Mouse (Mus musculus) left cerebral cortex, postnatal 36 days (tissue): ENCODE results near the gene Nxf1. TPM values are rescaled to one million over a fixed set of nuclear protein-coding genes. Genes with fewer than 3 reads are reported as not detected.

Experiments used
- DNase-seq, 2 experiments: peaks; one replicate each; pipeline ENCODE4 v3.0.0; 2021 to 2022; ENCODE audit warnings: low spot score in 2 of 2, mixed read lengths in 1 of 2
- intact Hi-C: fragments of 180-260 bp; cut with DNase I; formaldehyde crosslinking; loops from one replicate; pipeline ENCODE4 v1.15.1; 2025
- total RNA-seq, 2 experiments: library from RNA; stranded (reverse); gene quantifications; 2 replicates each; pipeline ENCODE4 v1.2.3; 2021

Nxf1 gene
- total RNA-seq, 2 experiments from 2014 or later = 68.5 to 99.7 TPM

DNA sequence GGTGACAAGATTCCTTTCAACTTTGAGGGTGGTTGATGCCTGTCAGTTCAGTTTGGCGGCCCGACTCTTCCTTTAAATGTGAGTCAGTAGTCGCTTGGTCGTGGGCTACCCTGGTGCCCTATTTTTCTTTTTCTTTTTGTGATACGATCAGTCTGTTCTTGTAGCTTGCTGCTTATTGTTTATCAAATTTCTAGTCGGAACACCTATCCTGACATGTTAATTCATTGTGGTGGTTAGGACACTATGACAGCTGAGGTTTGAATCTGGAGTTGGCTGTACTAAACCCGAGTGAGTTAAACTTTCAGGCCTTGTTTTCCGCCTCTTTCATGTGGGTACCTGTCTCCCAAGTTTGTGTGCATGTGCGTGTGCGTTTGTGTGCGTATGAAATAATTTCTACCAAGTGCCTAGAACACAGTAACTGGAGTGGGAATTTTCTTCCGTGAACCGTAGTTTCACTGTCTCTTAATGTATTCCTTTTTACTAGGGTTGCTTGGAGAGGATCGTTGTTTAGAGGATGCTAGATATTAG is 662 bp downstream of the Nxf1 start:
- intact Hi-C loops = no loop called here
- DNase-seq = no peak

DNA sequence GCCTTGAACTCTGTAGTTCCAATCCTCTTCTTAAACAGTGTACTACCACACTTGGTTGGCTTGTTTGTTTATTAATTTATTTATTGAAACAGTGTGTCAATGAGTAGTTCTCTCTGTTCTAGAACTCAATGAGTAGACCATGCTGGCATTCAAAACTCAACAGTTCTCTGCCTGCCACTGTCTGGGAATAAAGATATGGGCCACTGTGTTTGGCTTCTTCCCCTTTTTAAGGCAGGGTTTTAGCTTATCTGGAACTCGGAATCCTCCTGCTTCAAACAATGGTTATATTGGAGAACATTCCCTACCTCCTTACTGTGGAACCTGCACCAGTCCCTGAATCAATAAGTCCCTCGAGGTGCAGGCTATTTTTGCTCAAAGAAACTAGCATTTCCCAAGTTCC is 2.0 kb downstream of the Nxf1 start:
- no peak for DNase-seq
- intact Hi-C loops = no loop called here

DNA sequence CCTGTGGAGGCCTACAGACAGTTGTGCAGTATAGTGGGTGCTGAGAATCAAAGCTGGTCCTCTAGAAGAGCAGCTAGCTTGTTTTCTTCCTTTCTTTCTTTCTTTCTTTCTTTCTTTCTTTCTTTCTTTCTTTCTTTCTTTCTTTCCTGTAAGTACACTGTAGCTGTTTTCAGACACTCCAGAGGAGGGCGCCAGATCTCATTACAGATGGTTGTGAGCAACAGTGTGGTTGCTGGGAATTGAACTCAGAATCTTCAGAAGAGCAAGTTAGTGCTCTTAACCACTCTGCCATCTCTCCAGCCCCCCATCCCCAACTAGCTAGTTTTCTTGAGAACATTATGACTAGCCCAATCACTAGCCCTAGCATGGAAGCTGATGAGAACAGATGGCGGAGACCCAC is 3.9 kb downstream of the Nxf1 start:
- DNase-seq = no peak
- intact Hi-C loops = no loop called here

DNA sequence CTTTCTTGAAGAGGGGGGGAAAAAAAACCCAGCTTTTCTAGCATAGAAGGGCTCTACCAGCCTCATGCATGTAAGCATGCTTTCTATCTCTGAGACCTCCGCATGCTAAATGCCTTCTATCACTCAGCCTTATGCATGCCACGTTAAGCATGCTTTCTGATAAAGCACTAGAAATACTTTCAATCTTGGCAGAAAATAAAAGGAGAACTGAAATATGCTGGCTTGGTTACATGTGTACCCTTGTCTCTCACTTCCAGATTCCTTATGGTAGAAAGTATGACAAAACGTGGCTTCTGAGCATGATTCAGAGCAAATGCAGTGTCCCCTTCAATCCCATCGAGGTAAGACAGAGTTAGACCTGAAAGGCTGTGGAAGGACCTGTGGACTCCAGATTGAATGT is 6.4 kb downstream of the Nxf1 start:
- DNase-seq = no peak
- intact Hi-C loops = no loop called here

DNA sequence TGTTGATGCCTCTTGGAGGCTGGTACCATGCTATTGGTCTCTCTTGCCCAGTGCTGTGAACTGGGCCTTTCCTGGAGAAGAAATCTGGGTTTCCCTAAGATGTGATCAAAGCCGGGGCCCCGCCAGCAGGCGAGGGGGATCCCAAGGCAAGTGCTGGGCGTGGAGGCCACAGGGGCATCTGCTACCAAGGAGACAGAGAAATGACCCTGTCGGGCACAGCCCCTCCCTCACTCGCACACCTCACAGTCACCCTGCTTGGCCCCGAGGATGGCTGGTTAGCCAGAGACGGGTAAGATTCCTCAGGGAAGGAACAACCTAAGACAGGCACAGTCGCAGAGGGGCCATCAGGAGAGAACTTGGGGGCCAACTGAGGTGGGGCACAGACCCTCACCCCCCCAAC is 8.7 kb downstream of the Nxf1 start:
- intact Hi-C loops = no loop called here
- no peak for DNase-seq

GRCm38 (mm10) chr19:8770567-8771270 is 13.8 kb downstream of the Nxf1 start, which contains the start of gene Tmem223:
Gene Tmem223, plus strand, starts transcription at chr19:8770996.
- intact Hi-C loops = loop anchor here (5.0 kb wide), 1 partner anchor 52 kb away; the partner anchor contains the start of gene Hnrnpul2
- peak; percentile 82 to 85 for DNase-seq

DNA sequence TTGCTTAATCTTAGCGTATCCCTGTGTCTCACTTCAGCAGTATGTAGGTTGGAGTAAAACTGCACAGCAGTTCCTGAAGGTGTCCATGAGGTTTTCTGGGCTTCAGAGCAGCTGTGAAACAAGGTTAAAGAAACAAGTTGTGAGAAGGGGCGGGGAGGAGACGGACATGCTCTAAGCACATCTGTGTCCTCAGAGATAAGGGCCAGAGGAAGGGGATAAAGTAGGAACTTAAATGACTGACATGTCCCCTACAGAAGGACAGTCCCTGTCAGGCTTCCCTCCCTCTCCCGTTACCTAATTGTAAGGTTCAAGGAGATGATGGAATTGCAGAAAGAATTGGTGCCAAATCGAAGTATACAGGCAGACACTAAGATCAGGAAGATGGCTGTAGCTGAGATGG is 16.1 kb downstream of the Nxf1 start:
- DNase-seq = no peak
- intact Hi-C loops = loop anchor here (5.0 kb wide), 1 partner anchor 49 kb away; the partner anchor contains the start of gene Hnrnpul2

- intact Hi-C loops = loop anchor here (5.0 kb wide), 1 partner anchor 49 kb away; the partner anchor contains the start of gene Hnrnpul2
- no peak for DNase-seq
Observed at GRCm38 (mm10) chr19:8773409-8773808, 16.5 kb downstream of the Nxf1 start.

DNA sequence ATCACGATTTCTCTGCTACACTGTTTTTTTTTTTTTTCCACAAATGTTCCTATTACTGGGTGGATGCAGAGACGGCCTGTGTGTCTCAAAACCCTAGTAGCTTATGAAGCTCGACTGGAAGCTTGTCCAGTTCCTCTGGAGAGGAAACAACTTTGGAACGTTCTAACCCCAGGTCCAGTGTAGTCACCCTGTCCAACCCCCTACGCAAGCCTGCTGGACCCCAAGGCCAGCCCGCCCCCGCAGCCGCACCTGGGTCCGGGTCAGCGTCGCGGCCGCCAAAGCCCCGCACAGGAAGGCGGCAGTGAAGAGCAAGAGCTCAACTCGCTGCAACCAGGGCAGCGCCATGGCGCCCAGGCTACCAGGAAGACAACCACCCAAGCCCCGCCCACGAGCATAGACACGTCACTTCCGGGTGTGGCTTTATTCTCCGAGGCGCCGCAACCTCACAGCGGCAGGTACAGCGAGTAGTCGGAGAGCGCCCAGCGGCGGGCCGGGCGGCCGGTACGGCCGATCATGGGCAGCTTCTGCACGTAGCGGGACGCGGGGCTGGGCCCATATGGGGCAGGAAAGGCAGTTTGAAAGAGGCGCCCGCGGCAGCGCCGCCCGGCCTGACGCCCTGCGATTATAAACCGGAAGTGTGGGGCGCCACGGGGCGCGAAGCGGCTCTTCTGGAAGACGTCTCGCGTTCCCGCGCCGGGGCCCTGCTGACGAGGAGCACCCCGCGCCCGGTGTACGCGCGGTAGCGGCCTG is 17.4 kb downstream of the Nxf1 start, which contains the start of gene Tmem179b:
Gene Tmem179b (minus strand): TSS at position 382 of the 750 bp plus-strand sequence.
- intact Hi-C loops = loop anchor here (5.0 kb wide), 1 partner anchor 48 kb away; the partner anchor contains the start of gene Hnrnpul2
- peak; percentile 97 for DNase-seq

DNA sequence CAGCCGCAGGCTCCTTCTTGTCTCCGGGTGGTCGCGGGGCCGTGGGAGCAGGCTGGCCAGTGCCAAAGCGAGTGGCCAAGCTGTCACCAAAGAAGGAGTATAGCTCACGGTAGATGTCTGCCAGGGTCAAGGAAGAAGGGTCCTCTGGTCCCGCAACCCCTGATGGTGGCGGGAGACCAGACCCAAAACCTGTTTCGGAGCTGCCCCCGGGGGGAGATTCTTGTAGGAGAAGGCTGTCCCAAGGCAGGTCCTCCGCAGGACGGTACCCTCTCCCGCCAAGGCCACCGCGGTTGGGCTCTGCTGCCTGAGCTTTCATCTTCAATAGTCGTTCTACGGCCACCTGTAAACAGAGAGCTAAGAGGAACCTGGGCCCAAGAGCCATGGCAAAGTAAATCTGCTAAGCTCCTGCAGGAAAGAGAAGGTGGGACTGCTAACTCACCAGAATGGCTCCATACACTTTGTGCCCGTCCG is 18.1 kb downstream of the Nxf1 start:
- intact Hi-C loops = loop anchor here (5.0 kb wide), 1 partner anchor 47 kb away; the partner anchor contains the start of gene Hnrnpul2
- DNase-seq = peak in 1 of 2 experiments; percentile 24

DNA sequence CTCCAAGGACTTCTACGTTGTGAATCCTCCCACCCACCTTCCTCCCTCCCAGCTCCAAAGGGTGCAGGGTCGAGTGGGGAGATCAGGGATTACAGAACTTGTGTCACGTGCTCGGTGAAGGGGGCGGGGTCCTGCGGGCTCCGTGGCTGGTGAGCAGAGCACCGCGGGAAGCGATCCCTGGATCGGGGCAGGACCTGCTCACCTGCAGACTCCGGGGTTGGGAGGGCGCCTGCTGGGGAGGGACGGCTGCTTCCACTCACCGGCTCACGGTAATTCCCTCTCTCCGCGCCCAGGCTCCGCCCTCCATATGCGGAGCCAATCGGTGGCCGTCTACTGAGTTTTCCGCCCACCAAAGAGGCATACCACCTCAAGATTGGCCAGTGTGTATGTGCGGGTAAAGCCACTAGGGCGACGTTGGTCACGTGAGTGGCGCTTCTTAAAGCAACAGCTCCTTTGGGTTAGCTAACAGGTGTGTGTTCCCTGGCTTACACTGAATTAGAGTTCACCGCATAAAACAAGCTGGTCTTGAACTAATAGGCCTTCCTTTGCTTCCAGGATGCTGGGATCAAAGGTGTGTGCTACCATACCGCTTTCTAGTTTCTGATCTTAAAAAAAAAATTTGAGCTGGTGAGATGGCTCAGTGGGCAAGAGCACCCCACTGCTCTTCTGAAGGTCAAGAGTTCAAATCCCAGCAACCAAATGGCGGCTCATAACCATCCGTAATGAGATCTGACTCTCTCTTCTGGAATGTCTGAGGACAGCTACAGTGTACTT is 29.3 kb downstream of the Nxf1 start, which contains the start of gene Taf6l:
Gene Taf6l (minus strand): TSS at position 410 of the 774 bp plus-strand sequence.
- intact Hi-C loops = no loop called here
- peak; percentile 89 to 90 for DNase-seq

DNA sequence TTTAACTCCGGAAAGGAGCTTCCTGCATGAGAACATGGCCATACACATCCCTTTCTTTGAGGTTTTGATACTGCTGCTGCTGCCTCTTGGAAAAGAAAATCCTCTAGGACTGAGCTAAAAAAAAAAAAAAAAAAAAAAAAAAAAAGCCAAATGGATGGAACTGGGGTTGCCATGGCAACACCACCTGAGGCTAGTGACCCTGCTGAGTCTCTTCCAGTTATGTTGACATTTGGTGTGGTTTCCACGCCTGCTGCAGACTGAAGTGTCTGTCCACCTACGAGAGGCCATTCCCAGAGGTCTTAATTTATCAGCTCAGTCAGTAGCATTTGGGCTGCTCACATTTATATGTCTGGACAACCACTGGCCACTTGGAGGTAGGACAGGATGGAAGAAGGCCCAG is 31.6 kb downstream of the Nxf1 start:
- DNase-seq = no peak
- intact Hi-C loops = no loop called here

GRCm38 (mm10) chr19:8789171-8789570 is 32.3 kb downstream of the Nxf1 start:
- DNase-seq = peak; percentile 13 to 23
- intact Hi-C loops = no loop called here

- intact Hi-C loops = no loop called here
- peak in 1 of 2 experiments; percentile 23 for DNase-seq
Observed at GRCm38 (mm10) chr19:8790171-8790570, 33.3 kb downstream of the Nxf1 start.

- peak; percentile 86 to 89 for DNase-seq
- intact Hi-C loops = no loop called here
Observed at GRCm38 (mm10) chr19:8798264-8798946, 41.5 kb downstream of the Nxf1 start, which contains the start of gene Polr2g. Gene Polr2g, minus strand, starts transcription at chr19:8798577.

DNA sequence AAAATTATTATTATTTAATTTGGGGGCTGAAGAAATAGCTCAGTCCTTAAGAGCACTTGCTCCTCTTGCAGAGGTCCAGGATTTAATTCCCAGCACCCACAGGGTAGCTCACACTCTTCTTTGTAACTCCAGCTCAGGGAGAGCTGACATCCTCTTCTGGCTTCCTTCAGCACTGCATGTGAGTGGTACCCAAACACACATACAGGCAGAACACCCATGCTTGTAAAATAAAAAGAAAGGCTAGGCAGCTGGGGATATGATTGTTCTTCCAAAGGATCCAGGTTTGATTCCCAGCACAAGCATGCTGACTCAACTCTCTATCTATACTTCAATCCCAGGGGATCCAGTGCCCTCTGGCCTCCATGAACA is 42.1 kb downstream of the Nxf1 start:
- intact Hi-C loops = no loop called here
- no peak for DNase-seq

DNA sequence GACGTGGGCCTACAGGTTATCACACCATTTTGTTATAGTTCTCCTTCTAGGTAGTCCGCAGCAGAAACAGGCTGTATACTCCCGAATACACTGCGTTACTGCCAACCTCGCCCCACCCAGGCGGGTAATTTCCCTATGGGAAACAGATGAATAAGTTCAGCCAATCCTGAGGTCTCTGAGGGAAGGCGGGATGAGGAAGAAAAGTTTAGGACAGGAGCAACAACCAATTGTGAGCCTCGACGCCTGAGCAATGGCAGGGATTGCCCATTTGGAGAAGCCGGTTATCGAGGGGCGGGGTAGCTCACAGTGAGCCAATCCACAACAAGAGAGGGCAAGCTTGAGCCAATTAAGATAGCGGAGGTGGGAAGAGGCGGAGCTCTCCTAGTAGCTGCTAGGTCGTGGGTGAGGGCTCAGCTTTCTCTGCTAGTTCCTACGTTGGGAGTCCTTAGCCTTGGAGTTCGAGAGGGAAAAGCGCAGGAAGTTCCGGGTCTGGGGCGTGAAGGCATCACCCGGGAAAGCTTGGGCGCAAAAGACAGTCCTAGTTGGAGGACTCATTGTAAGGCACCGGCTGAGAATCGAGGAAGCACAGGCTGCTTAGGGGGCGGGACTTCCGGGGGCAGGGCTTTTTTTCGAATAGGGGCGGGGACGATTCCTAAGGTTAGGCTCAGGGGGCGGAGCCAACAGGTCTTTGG is 45.4 kb downstream of the Nxf1 start, which contains the start of gene Zbtb3:
Gene Zbtb3 (plus strand): TSS at position 426 of the 692 bp plus-strand sequence.
- intact Hi-C loops = no loop called here
- DNase-seq = peak; percentile 95

- intact Hi-C loops = no loop called here
- no peak for DNase-seq
Observed at GRCm38 (mm10) chr19:8803204-8803780, 46.4 kb downstream of the Nxf1 start.
